20 mouse cellular contexts compared by ENCODE assay signal in the genomic region with DNA sequence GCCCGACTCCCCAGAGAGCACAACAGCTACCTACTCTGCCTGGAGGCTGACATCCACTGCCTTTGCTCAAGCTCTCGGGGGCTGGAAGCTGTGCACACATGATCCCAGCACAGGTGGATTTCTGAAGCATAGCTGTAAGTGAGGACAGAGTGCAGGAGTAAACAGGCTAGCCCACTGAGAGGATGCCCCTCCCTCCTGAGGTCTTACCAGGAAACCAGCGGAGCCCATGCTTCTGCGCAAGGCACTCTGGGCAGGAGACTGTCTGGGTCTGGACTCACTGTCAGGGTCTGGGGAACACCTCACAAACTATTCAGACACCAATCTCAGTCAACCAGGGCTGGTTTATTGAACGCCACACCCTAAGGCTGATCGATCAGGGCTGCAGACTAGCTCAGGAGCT.
DNase-seq lines count a peak whose midpoint lies in the region; ATAC-seq lines count a peak whose summit lies in the region.
"Had no signal": no experiment of that assay in that cellular context is flagged by ENCODE, and none has a peak within 500 bp of the region (broad histone marks: within the 10 kb centered on the region; RNA-seq: fewer than 3 reads in every experiment).

No protein-coding gene starts in this region.

- DNase-seq in spleen, postnatal 36 days (ENCODE audit: low spot score in 2 of 2): peak; percentile 7 to 22
- no peak for DNase-seq in spleen, postnatal 10 days (ENCODE audit: low spot score in 2 of 2)
- DNase-seq in thymus, postnatal 4 days: peak; percentile 71
- no peak for DNase-seq in layer of hippocampus, adult 9-10 months (ENCODE audit: low spot score)
- DNase-seq in kidney, adult 11 months: no peak
- DNase-seq: adrenal gland, postnatal 25 days; cerebellum, adult 2 months; gastrocnemius, adult 2 months; heart, adult 18-20 months; kidney, adult 9 months; kidney, postnatal 4 days; lung, postnatal 4 days; midbrain, embryonic 14.5 days; right cerebral cortex, postnatal 4 days had no signal

- H3K36me3 ChIP-seq in heart, embryonic 16.5 days (ENCODE audit: control insufficient read depth, insufficient read depth): no peaks in the 10 kb centered on the region
- no peaks in the 10 kb centered on the region for H3K36me3 ChIP-seq in heart, embryonic 12.5 days
- H3K36me3 ChIP-seq: embryonic facial prominence, embryonic 12.5 days; heart, embryonic 15.5 days; hindbrain, embryonic 13.5 days had no signal

- ATAC-seq in heart, embryonic 16.5 days (replicated peaks; ENCODE audit: extremely low read depth, insufficient read depth, low FRiP score): peak; percentile 52
- no peak for ATAC-seq in heart, embryonic 12.5 days (ENCODE audit: insufficient number of reproducible peaks, low FRiP score)
- peak; percentile 35 for ATAC-seq in neutrophil, adult 5-6 weeks (ENCODE audit: extremely low read depth, insufficient number of reproducible peaks, low FRiP score, poor library complexity, severe bottlenecking)

- H3K4me2 ChIP-seq in heart, embryonic 16.5 days (ENCODE audit: low read depth, low read length): no peak overlapping the region
- no peak overlapping the region for H3K4me2 ChIP-seq in heart, embryonic 12.5 days
- H3K4me2 ChIP-seq: embryonic facial prominence, embryonic 12.5 days; heart, embryonic 15.5 days; hindbrain, embryonic 13.5 days had no signal

- H3K27me3 ChIP-seq in heart, embryonic 16.5 days (ENCODE audit: control insufficient read depth, insufficient read depth, low read length): no peaks in the 10 kb centered on the region
- H3K27me3 ChIP-seq in heart, embryonic 12.5 days (replicated peaks): no peaks in the 10 kb centered on the region
- H3K27me3 ChIP-seq: heart, embryonic 15.5 days; hindbrain, embryonic 13.5 days had no signal

- H3K27ac ChIP-seq in heart, embryonic 16.5 days (ENCODE audit: low read length): peak overlapping the region; percentile 64; the same call in 1 of the 2 replicates
- no peak overlapping the region for H3K27ac ChIP-seq in heart, embryonic 12.5 days (ENCODE audit: poor library complexity, severe bottlenecking)
- H3K27ac ChIP-seq: embryonic facial prominence, embryonic 12.5 days; gastrocnemius, adult 2 months; heart, embryonic 15.5 days; hindbrain, embryonic 13.5 days had no signal

- H3K9ac ChIP-seq in heart, embryonic 16.5 days (ENCODE audit: low read length): no peak overlapping the region
- no peak overlapping the region for H3K9ac ChIP-seq in heart, embryonic 12.5 days
- H3K9ac ChIP-seq: embryonic facial prominence, embryonic 12.5 days; heart, embryonic 15.5 days; hindbrain, embryonic 13.5 days had no signal

- H3K4me1 ChIP-seq in heart, embryonic 16.5 days (ENCODE audit: control insufficient read depth, insufficient read depth, low read length): peaks cover 11% of the 10 kb centered on the region
- peaks cover 11% of the 10 kb centered on the region for H3K4me1 ChIP-seq in heart, embryonic 12.5 days (replicated peaks)
- H3K4me1 ChIP-seq: embryonic facial prominence, embryonic 12.5 days had no signal

- WGBS in heart, embryonic 16.5 days: 76% methylated on average over 6 of the region's 6 CpGs
- WGBS in heart, embryonic 12.5 days: 75% methylated on average over 6 of the region's 6 CpGs

- H3K9me3 ChIP-seq in heart, embryonic 16.5 days (replicated peaks; ENCODE audit: control insufficient read depth, low read length): no peaks in the 10 kb centered on the region
- H3K9me3 ChIP-seq in heart, embryonic 12.5 days (replicated peaks): no peaks in the 10 kb centered on the region
- H3K9me3 ChIP-seq: embryonic facial prominence, embryonic 12.5 days; heart, embryonic 15.5 days; hindbrain, embryonic 13.5 days had no signal

- H3K4me3 ChIP-seq in heart, embryonic 16.5 days (ENCODE audit: low read length): no peak overlapping the region
- no peak overlapping the region for H3K4me3 ChIP-seq in heart, embryonic 12.5 days
- H3K4me3 ChIP-seq: embryonic facial prominence, embryonic 12.5 days; gastrocnemius, adult 2 months; heart, embryonic 15.5 days; hindbrain, embryonic 13.5 days had no signal

Comparison
In these comparisons a context has a peak if more than half of its experiments do, and no peak if none do; other contexts are left out.
1. DNase-seq: peak in spleen, postnatal 36 days (2 of 2) and thymus, postnatal 4 days (single experiment); none in spleen, postnatal 10 days (0 of 2), layer of hippocampus, adult 9-10 months (single experiment) and kidney, adult 11 months (single experiment).